Mouse (Mus musculus) intestine, embryonic 14.5 days (tissue): Measurements from ENCODE around the gene Mapk8. TPM values are rescaled to one million over a fixed set of nuclear protein-coding genes. Genes with fewer than 3 reads are reported as not detected.
A peak's percentile ranks its signal among the peaks of the same experiment; 100 is the strongest.

Experiments used
- ATAC-seq: fragments of 200-750 bp; cut with Nextera tagmentation; replicated peaks from 2 replicates; pipeline ENCODE4 v1.8.0; 2017; ENCODE audit warnings: low read depth, moderate number of reproducible peaks, moderate TSS enrichment, moderate library complexity; ENCODE audit not compliant: low FRiP score, low TSS enrichment
- DNase-seq: peaks from one replicate; pipeline ENCODE4 v3.0.0-alpha.2; 2018; ENCODE audit warnings: low spot score
- H3K27ac ChIP-seq: fragments of 300-500 bp; sonication (generic); 2 replicates; pipeline ENCODE4 v1.5.1; 2014; ENCODE audit warnings: low read depth, mild to moderate bottlenecking, control low read depth
- H3K27me3 ChIP-seq: fragments of 300-500 bp; sonication (generic); replicated peaks from 2 replicates; pipeline ENCODE4 v1.6.1; 2014; ENCODE audit warnings: low read length, control low read depth; ENCODE audit not compliant: control insufficient read depth, insufficient read depth
- H3K36me3 ChIP-seq: fragments of 300-500 bp; sonication (generic); 2 replicates; pipeline ENCODE4 v1.6.1; 2014; ENCODE audit warnings: low read length, control low read depth; ENCODE audit not compliant: control insufficient read depth, insufficient read depth
- H3K4me1 ChIP-seq: fragments of 300-500 bp; sonication (generic); replicated peaks from 2 replicates; pipeline ENCODE4 v1.6.1; 2014; ENCODE audit warnings: low read length, control low read depth, mixed read lengths; ENCODE audit not compliant: control insufficient read depth, insufficient read depth
- H3K4me2 ChIP-seq: fragments of 300-500 bp; sonication (generic); 2 replicates; pipeline ENCODE4 v1.6.1; 2014; ENCODE audit warnings: low read length
- H3K4me3 ChIP-seq: fragments of 300-500 bp; sonication (generic); 2 replicates; pipeline ENCODE4 v1.5.1; 2014; ENCODE audit warnings: low read depth, low read length, control low read depth, mixed read lengths
- H3K9ac ChIP-seq: fragments of 300-500 bp; sonication (generic); 2 replicates; pipeline ENCODE4 v1.6.1; 2014; ENCODE audit warnings: mild to moderate bottlenecking, low read length
- H3K9me3 ChIP-seq: fragments of 300-500 bp; sonication (generic); 2 replicates; pipeline ENCODE4 v1.6.1; 2016; ENCODE audit warnings: low read length, control low read depth; ENCODE audit not compliant: control insufficient read depth
- WGBS: fragments of 180-500 bp; shearing (Covaris S2); extraction: QIAGEN DNeasy Blood & Tissue Kit; methylation state at CpG from one replicate; pipeline ENCODE4 v1.1.7; 2014; 5-methylcytosine and 5-hydroxymethylcytosine counted together
- polyA plus RNA-seq: library from polyadenylated mRNA; unstranded; fragments of >200 nt; fragmentation: Nextera tagmentation; extraction: Ambion mirVana; gene quantifications from 2 replicates; pipeline ENCODE4 v1.2.1, GENCODE M21; 2014

Gene Mapk8
- polyA plus RNA-seq, result 16.2 and 21.2 TPM in 2 replicates

- H3K27me3 ChIP-seq, result no peaks in the 10 kb centered on the region
- peaks cover 19% of the 10 kb centered on the region for H3K4me1 ChIP-seq
- peak; percentile 98 for DNase-seq
- no peaks in the 10 kb centered on the region for H3K36me3 ChIP-seq
- under 1% methylated on average over 66 of the region's 70 CpGs for WGBS
- peak within 1 kb of the TSS; percentile 81 for H3K9ac ChIP-seq
- H3K27ac ChIP-seq, result peak within 1 kb of the TSS; percentile 94
- no peaks in the 10 kb centered on the region for H3K9me3 ChIP-seq
- peak within 1 kb of the TSS; percentile 85 for H3K4me3 ChIP-seq
- peak within 1 kb of the TSS; percentile 64 for H3K4me2 ChIP-seq
- peak; percentile 99 for ATAC-seq
Observed at GRCm38 (mm10) chr14:33447027-33447569, at the start of gene Mapk8. Mapk8 (minus strand) TSS chr14:33447158.

- no peak overlapping the region for H3K9ac ChIP-seq
- no peak overlapping the region for H3K27ac ChIP-seq
- WGBS, result 66% methylated on average over 4 of the region's 4 CpGs
- no peak overlapping the region for H3K4me2 ChIP-seq
- no peaks in the 10 kb centered on the region for H3K27me3 ChIP-seq
- H3K36me3 ChIP-seq, result no peaks in the 10 kb centered on the region
- ATAC-seq, result no peak
- no peak overlapping the region for H3K4me3 ChIP-seq
- H3K4me1 ChIP-seq, result no peaks in the 10 kb centered on the region
- no peak for DNase-seq
- H3K9me3 ChIP-seq, result no peaks in the 10 kb centered on the region
Observed at GRCm38 (mm10) chr14:33495226-33495625, 48.3 kb upstream of the Mapk8 start.

- 67% methylated on average over 15 of the region's 15 CpGs for WGBS
- ATAC-seq (no peak), DNase-seq (no peak)
- Histone ChIP-seq H3K36me3 (no peaks in the 10 kb centered on the region), H3K4me2 (no peak overlapping the region), H3K4me3 (no peak overlapping the region), H3K9ac (no peak overlapping the region), H3K9me3 (no peaks in the 10 kb centered on the region), H3K27me3 (no peaks in the 10 kb centered on the region), H3K27ac (no peak overlapping the region), H3K4me1 (no peaks in the 10 kb centered on the region)
Observed at GRCm38 (mm10) chr14:33487805-33488550, 41.0 kb upstream of the Mapk8 start.

- Histone ChIP-seq H3K27me3 (no peaks in the 10 kb centered on the region), H3K27ac (no peak overlapping the region), H3K4me1 (no peaks in the 10 kb centered on the region), H3K9ac (no peak overlapping the region), H3K4me3 (no peak overlapping the region), H3K9me3 (no peaks in the 10 kb centered on the region), H3K36me3 (no peaks in the 10 kb centered on the region), H3K4me2 (no peak overlapping the region)
- ATAC-seq (no peak), DNase-seq (no peak)
- 62% methylated on average over 3 of the region's 3 CpGs for whole genome bisulfite sequencing
Observed at GRCm38 (mm10) chr14:33481991-33482390, 35.0 kb upstream of the Mapk8 start.

- H3K4me3 ChIP-seq, result no peak overlapping the region
- peak; percentile 43 for DNase-seq
- no peak overlapping the region for H3K9ac ChIP-seq
- no peaks in the 10 kb centered on the region for H3K27me3 ChIP-seq
- H3K27ac ChIP-seq, result no peak overlapping the region
- no peaks in the 10 kb centered on the region for H3K9me3 ChIP-seq
- no peak overlapping the region for H3K4me2 ChIP-seq
- no peaks in the 10 kb centered on the region for H3K4me1 ChIP-seq
- no peaks in the 10 kb centered on the region for H3K36me3 ChIP-seq
- no peak for ATAC-seq
- 9% methylated on average over 3 of the region's 3 CpGs for WGBS
Observed at GRCm38 (mm10) chr14:33476094-33476760, 29.3 kb upstream of the Mapk8 start.

GRCm38 (mm10) chr14:33474461-33474860, 27.5 kb upstream of the Mapk8 start:
- Histone ChIP-seq H3K4me3 (no peak overlapping the region), H3K27ac (no peak overlapping the region), H3K4me2 (no peak overlapping the region), H3K36me3 (no peaks in the 10 kb centered on the region), H3K27me3 (no peaks in the 10 kb centered on the region), H3K9me3 (no peaks in the 10 kb centered on the region), H3K9ac (no peak overlapping the region), H3K4me1 (no peaks in the 10 kb centered on the region)
- 66% methylated on average over 2 of the region's 2 CpGs for WGBS
- ATAC-seq (no peak), DNase-seq (peak; percentile 24)

GRCm38 (mm10) chr14:33471331-33471730, 24.4 kb upstream of the Mapk8 start, which contains the start of gene Frmpd2:
Frmpd2 (plus strand) TSS chr14:33471696.
- Histone ChIP-seq H3K4me2 (no peak within 1 kb of the TSS), H3K4me3 (no peak within 1 kb of the TSS), H3K4me1 (no peaks in the 10 kb centered on the region), H3K27me3 (no peaks in the 10 kb centered on the region), H3K9me3 (no peaks in the 10 kb centered on the region), H3K9ac (no peak within 1 kb of the TSS), H3K36me3 (no peaks in the 10 kb centered on the region), H3K27ac (no peak within 1 kb of the TSS)
- DNase-seq, result peak; percentile 39
- ATAC-seq, result no peak
- WGBS, result 41% methylated on average over 3 of the region's 3 CpGs

- 65% methylated on average over 6 of the region's 6 CpGs for WGBS
- H3K36me3 ChIP-seq, result no peaks in the 10 kb centered on the region
- no peak overlapping the region for H3K27ac ChIP-seq
- no peak overlapping the region for H3K9ac ChIP-seq
- no peaks in the 10 kb centered on the region for H3K27me3 ChIP-seq
- no peak overlapping the region for H3K4me2 ChIP-seq
- H3K4me3 ChIP-seq, result no peak overlapping the region
- no peak for ATAC-seq
- H3K4me1 ChIP-seq, result no peaks in the 10 kb centered on the region
- no peaks in the 10 kb centered on the region for H3K9me3 ChIP-seq
- peak; percentile 40 for DNase-seq
Observed at GRCm38 (mm10) chr14:33467766-33468165, 20.8 kb upstream of the Mapk8 start.
